Mouse (Mus musculus): Measurements from ENCODE around the gene Gm13691. TPM values are rescaled to one million over a fixed set of nuclear protein-coding genes. Genes with fewer than 3 reads are reported as not detected.
"Not testable (repeated sequence)": the region's sequence is repeated elsewhere in the genome, so short reads cannot be mapped to it uniquely, and the experiment has no call there.

Gm13691 gene
- polyA plus RNA-seq, 1 experiment from 2014 or later: not detected

DNA sequence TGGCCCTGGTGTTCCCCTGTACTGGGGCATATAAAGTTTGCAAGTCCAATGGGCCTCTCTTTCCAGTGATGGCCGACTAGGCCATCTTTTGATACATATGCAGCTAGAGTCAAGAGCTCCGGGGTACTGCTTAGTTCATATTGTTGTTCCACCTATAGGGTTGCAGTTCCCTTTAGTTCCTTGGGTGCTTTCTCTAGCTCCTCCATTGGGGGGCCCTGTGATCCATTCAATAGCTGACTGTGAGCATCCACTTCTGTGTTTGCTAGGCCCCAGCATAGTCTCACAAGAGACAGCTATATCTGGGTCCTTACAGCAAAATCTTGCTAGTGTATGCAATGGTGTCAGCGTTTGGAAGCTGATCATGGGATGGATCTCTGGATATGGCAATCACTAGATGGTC lies 4.2 kb downstream of the Gm13691 start:
- ATAC-seq (ENCODE audit: low read depth); H3K4me3 ChIP-seq (replicated peaks); H3K4me1 ChIP-seq (replicated peaks); H3K9me3 ChIP-seq (replicated peaks); H3K27me3 ChIP-seq; H3K4me2 ChIP-seq; H3K9ac ChIP-seq; DNase-seq; H3K36me3 ChIP-seq; H3K27ac ChIP-seq: not testable (repeated sequence)
- WGBS (ENCODE audit: insufficient replicate concordance): 60% methylated on average over 2 of the region's 3 CpGs

DNA sequence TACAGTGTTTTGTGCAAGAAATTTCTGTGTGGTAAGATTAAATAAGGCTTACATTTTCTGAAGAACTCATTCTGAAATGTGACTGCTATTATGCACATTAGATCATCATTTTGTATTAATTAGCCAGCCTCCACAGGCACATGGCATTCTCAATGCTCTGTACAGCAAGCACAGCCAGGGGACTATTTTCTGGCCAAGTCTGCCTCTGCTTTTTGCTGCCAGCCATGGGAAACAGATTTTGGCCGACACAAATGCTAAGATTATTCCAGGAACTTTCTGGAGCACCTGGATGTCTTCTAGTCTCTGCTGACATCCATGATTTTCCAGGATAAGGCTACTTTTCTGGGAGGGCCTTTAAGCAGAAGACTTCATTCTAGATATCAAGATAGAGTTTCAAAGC lies 18.6 kb downstream of the Gm13691 start:
- H3K27ac ChIP-seq: no peak overlapping the region
- peaks cover 12% of the 10 kb centered on the region for H3K4me1 ChIP-seq (replicated peaks)
- ATAC-seq (ENCODE audit: low read depth) (no peak), DNase-seq (no peak)
- H3K36me3 ChIP-seq: no peaks in the 10 kb centered on the region
- 57% methylated on average over 1 of the region's 1 CpGs for WGBS (ENCODE audit: insufficient replicate concordance)
- H3K4me2 ChIP-seq: no peak overlapping the region
- H3K9me3 ChIP-seq (replicated peaks): no peaks in the 10 kb centered on the region
- H3K27me3 ChIP-seq: no peaks in the 10 kb centered on the region
- H3K9ac ChIP-seq: no peak overlapping the region
- H3K4me3 ChIP-seq (replicated peaks): no peak overlapping the region

DNA sequence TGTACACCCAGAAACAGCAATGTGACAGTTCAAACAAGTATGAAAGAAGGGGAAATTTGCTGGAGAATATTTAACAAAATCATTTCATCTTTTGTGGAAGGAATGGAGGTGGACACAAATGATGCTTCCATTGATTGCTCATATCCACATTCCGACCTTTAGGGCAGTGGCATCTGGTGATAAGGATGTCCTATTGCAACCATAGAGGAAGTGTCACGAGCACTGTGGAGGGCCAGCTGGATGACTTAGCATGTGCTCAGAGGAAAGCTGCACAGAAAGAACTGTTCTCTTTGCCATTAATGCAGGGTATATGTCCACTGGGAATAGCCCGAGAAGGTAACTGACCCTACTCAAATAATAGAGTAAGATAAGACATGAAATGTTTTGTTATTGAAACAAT lies 19.5 kb downstream of the Gm13691 start:
- no peaks in the 10 kb centered on the region for H3K36me3 ChIP-seq
- H3K27me3 ChIP-seq: no peaks in the 10 kb centered on the region
- H3K4me1 ChIP-seq (replicated peaks): peaks cover 12% of the 10 kb centered on the region
- ATAC-seq (ENCODE audit: low read depth) (0 out of 2 replicates have a peak, but pooled peaks have one; percentile 57), DNase-seq (no peak)
- no peak overlapping the region for H3K9ac ChIP-seq
- no peaks in the 10 kb centered on the region for H3K9me3 ChIP-seq (replicated peaks)
- WGBS (ENCODE audit: insufficient replicate concordance): 10% methylated on average over 3 of the region's 3 CpGs
- no peak overlapping the region for H3K4me2 ChIP-seq
- H3K4me3 ChIP-seq (replicated peaks): no peak overlapping the region
- no peak overlapping the region for H3K27ac ChIP-seq

DNA sequence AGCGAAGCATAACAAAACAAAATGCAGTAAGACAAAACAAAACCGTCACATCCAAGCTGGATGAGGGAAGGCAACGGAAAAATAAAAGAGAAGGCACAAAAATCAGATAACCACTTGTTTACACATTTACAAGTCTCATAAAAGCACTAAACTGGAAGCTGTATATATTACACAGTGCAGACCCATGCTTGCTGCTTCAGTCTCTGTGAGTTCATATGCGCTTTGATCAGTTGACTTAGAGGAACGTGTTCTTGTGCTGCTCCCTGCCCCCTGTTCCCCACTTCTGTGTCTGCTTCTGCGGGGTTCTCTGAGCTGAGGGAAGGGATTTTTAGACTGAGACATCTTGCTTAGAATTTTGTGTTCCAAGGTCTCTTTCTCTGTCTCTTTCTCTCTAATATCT lies 24.2 kb downstream of the Gm13691 start:
- DNase-seq: no peak
- H3K27ac ChIP-seq: no peak overlapping the region
- ATAC-seq (ENCODE audit: low read depth): no peak
- H3K4me1 ChIP-seq (replicated peaks): peaks cover 24% of the 10 kb centered on the region
- H3K4me2 ChIP-seq: no peak overlapping the region
- WGBS (ENCODE audit: insufficient replicate concordance): 60% methylated on average over 6 of the region's 6 CpGs
- H3K27me3 ChIP-seq: no peaks in the 10 kb centered on the region
- H3K4me3 ChIP-seq (replicated peaks): no peak overlapping the region
- no peak overlapping the region for H3K9ac ChIP-seq
- no peaks in the 10 kb centered on the region for H3K36me3 ChIP-seq
- H3K9me3 ChIP-seq (replicated peaks): no peaks in the 10 kb centered on the region

DNA sequence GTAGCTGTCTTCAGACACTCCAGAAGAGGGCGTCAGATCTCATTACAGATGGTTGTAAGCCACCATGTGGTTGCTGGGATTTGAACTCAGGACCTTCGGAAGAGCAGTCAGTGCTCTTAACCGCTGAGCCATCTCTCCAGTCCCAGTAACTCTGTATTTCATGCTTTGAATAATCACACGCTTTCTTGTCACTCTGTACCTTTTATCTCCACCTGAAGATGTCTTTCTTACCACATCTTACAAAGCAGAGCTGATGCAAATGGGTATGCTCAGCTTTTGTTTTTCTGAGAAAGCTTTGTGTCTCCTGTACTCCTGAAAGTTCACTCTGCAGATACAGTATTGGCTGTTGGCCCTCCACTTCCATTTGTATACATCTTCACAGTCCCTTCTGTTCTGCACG lies 25.9 kb downstream of the Gm13691 start:
- not testable (repeated sequence) for H3K36me3 ChIP-seq; ATAC-seq (ENCODE audit: low read depth); H3K27me3 ChIP-seq; H3K4me2 ChIP-seq; H3K9ac ChIP-seq; DNase-seq; H3K4me3 ChIP-seq (replicated peaks); H3K27ac ChIP-seq; H3K9me3 ChIP-seq (replicated peaks)
- H3K4me1 ChIP-seq (replicated peaks): peaks cover 20% of the 10 kb centered on the region
- 63% methylated on average over 5 of the region's 5 CpGs for WGBS (ENCODE audit: insufficient replicate concordance)

DNA sequence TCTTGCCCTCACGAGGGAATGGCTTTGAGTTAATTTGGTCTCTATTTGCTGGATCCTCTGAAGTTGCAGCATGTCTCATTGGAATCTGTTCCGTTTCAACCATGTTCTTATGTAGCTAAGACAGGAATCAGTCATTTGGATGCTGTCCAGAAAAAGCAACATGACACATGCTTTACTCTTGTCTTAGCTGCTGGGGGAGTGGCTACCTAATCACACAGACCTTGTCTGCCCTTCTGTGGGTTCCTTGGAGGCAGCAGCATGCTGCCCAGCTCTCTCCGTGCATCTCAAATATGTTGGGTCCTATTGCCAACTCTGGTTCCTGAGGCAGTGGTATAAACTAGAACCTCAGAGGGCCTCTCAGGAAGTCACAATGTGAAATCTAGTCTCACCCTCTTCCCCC lies 28.0 kb downstream of the Gm13691 start:
- no peak overlapping the region for H3K4me3 ChIP-seq (replicated peaks)
- H3K27me3 ChIP-seq: no peaks in the 10 kb centered on the region
- no peak overlapping the region for H3K27ac ChIP-seq
- no peak for DNase-seq
- H3K4me1 ChIP-seq (replicated peaks): peaks cover 23% of the 10 kb centered on the region
- H3K9me3 ChIP-seq (replicated peaks): no peaks in the 10 kb centered on the region
- H3K36me3 ChIP-seq: no peaks in the 10 kb centered on the region
- H3K4me2 ChIP-seq: no peak overlapping the region
- no peak overlapping the region for H3K9ac ChIP-seq
- no peak; the same call in 1 of the 2 replicates for ATAC-seq (ENCODE audit: low read depth)
- 41% methylated on average over 3 of the region's 3 CpGs for WGBS (ENCODE audit: insufficient replicate concordance)

DNA sequence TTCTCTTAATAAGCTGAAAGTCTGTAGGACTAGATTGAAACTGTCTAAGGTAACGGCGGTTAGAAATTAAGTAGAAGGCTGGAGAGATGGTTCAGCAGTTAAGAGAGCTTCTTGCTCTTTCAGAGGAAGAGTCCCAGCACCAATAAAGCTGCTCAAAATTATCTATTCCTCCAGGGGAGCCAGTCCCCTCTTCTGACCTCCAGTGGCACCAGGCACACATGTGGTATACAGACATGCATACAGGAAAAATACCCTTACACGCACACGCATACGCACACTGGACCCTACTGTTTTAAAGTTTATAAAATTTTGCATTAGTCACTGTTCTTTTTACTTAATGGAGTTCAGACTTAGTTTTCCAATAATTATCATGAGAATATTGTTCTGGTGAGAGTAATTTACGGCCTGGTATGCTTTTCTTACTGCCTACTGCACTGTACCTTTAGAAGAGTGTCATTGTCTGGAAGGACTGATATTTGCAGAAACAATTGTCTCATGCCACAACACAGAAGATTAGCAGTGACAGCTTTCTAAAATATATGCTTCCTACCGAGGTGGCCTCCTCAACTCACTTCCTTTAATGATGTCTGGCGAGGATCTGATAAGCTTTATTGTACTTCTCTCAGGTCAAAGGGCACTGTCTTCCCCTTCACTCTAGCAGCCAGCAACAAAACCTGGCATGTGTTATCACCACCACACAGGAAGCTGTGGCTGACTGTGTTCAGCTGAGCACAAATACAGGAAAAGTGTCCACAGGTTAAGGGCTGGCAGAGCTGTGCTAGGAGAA lies 29.4 kb downstream of the Gm13691 start:
- no peak overlapping the region for H3K9ac ChIP-seq
- H3K36me3 ChIP-seq: no peaks in the 10 kb centered on the region
- DNase-seq (peak; percentile 11), ATAC-seq (ENCODE audit: low read depth) (peak; percentile 81)
- H3K27ac ChIP-seq: peak overlapping the region; percentile 56
- no peak overlapping the region for H3K4me3 ChIP-seq (replicated peaks)
- H3K4me1 ChIP-seq (replicated peaks): peaks cover 23% of the 10 kb centered on the region
- WGBS (ENCODE audit: insufficient replicate concordance): 21% methylated on average over 8 of the region's 8 CpGs
- H3K4me2 ChIP-seq: no peak overlapping the region
- H3K27me3 ChIP-seq: no peaks in the 10 kb centered on the region
- no peaks in the 10 kb centered on the region for H3K9me3 ChIP-seq (replicated peaks)

DNA sequence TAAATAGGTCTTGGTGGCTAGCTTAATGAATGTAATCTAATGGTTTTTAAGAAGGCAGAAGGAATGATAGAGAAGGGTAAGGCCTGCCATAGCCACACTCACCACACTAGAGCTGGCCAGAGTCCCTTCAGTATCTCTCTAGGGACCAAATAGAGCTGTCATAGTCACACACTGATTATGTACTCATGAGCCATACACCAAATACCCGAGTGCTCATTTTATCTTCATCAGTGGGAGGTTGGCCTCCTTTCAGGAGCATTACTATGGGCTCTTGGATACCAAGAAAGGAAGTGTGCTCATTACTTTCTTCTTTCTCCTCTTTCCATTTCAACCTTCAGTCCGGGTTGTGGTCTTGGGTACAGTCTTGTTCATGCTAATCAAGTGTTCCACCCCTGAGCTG lies 31.6 kb downstream of the Gm13691 start:
- no peak overlapping the region for H3K27ac ChIP-seq
- 44% methylated on average over 2 of the region's 2 CpGs for WGBS (ENCODE audit: insufficient replicate concordance)
- ATAC-seq (ENCODE audit: low read depth) (no peak), DNase-seq (no peak)
- H3K9ac ChIP-seq: no peak overlapping the region
- H3K9me3 ChIP-seq (replicated peaks): no peaks in the 10 kb centered on the region
- peaks cover 23% of the 10 kb centered on the region for H3K4me1 ChIP-seq (replicated peaks)
- no peaks in the 10 kb centered on the region for H3K27me3 ChIP-seq
- H3K36me3 ChIP-seq: no peaks in the 10 kb centered on the region
- no peak overlapping the region for H3K4me3 ChIP-seq (replicated peaks)
- no peak overlapping the region for H3K4me2 ChIP-seq

DNA sequence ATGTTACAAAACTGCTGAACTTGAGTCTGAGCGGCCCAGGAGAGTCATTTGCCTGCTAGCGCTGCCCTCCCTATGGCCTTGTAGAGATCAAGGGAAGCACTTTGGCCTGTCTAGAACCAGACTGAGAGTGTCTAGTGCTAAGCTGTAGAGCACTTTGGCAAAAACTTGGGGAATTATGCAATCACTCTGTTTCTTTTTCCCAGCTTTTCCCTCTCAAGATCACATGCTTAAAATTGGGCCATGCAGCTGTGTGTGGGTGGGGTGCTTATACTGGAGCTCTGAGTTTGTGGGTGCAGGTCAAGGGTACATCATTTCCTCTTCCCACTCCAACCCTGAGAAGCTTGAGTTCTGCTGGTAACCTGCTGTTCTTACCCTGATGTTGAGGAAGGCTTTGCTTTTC lies 32.6 kb downstream of the Gm13691 start:
- Histone ChIP-seq H3K36me3 (no peaks in the 10 kb centered on the region), H3K4me3 (replicated peaks) (no peak overlapping the region), H3K9me3 (replicated peaks) (no peaks in the 10 kb centered on the region), H3K27ac (no peak overlapping the region), H3K9ac (no peak overlapping the region), H3K27me3 (no peaks in the 10 kb centered on the region), H3K4me1 (replicated peaks) (peaks cover 23% of the 10 kb centered on the region), H3K4me2 (no peak overlapping the region)
- no peak for DNase-seq
- WGBS (ENCODE audit: insufficient replicate concordance): 82% methylated on average over 2 of the region's 2 CpGs
- ATAC-seq (ENCODE audit: low read depth): no peak

DNA sequence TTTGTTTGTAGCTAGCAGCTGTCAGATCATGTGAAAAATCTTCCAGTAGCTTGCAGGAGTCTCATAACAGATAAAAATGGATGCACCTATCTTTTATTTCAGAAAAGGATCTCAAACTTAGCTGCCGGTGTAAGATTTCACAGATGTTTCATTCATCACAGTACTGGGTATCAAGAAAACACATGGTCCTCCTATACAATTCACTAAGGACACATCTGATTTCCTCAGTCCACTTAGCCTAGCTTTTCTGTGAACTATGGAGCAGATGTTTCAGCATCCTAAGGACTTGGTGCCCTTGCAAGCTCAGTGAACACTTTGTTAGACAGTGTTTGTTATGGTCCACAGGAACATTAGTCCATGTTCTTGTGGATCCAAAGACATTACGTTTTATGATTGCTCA lies 33.0 kb downstream of the Gm13691 start:
- Histone ChIP-seq H3K9ac (no peak overlapping the region), H3K36me3 (no peaks in the 10 kb centered on the region), H3K27me3 (no peaks in the 10 kb centered on the region), H3K27ac (no peak overlapping the region), H3K4me3 (replicated peaks) (no peak overlapping the region), H3K4me2 (no peak overlapping the region), H3K4me1 (replicated peaks) (peaks cover 18% of the 10 kb centered on the region), H3K9me3 (replicated peaks) (no peaks in the 10 kb centered on the region)
- no peak for ATAC-seq (ENCODE audit: low read depth)
- WGBS (ENCODE audit: insufficient replicate concordance): 65% methylated on average over 2 of the region's 2 CpGs
- DNase-seq: no peak

DNA sequence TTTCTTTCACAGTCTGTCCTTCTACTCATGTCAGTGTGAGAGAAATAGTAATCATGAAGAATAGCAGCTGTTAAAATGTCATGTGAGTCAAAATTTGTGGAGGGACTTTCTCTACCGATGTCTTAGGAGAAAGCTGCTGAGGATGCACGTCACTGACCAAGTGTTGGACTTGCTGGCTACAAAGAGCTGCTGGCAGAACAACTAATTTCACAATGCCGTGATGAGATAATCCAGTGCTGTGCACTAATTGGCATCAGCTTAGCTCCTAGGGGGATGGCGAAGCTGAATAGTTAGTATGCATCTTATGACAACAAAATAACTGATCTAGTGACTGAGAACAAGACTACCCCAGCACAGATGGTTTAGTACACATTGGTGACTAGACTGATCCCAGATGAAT lies 34.9 kb downstream of the Gm13691 start:
- DNase-seq: no peak
- no peak overlapping the region for H3K9ac ChIP-seq
- 0 out of 2 replicates have a peak, but pooled peaks cover 3% of the 10 kb centered on the region for H3K4me1 ChIP-seq (replicated peaks)
- no peaks in the 10 kb centered on the region for H3K27me3 ChIP-seq
- ATAC-seq (ENCODE audit: low read depth): no peak
- H3K4me2 ChIP-seq: no peak overlapping the region
- H3K9me3 ChIP-seq (replicated peaks): no peaks in the 10 kb centered on the region
- no peaks in the 10 kb centered on the region for H3K36me3 ChIP-seq
- no peak overlapping the region for H3K4me3 ChIP-seq (replicated peaks)
- H3K27ac ChIP-seq: no peak overlapping the region
- 72% methylated on average over 4 of the region's 4 CpGs for WGBS (ENCODE audit: insufficient replicate concordance)

DNA sequence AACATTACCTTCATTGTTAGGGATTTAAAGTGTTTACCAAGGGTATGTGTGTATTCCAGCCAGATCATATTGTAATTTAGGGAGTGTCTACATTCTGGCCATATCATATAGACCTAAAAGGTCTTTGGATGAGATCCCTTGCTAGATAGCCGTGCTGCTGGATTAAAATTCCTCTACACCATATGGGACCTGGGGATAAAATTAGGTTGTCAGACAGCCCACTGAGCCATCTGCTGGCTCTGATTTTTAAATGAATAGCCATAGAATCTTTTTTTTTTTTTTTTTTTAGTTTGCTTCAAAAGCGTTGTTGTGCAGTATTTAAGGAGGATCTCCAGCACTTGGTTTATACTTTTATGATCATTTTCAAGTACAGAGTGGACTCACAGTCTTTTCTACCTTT lies 42.2 kb downstream of the Gm13691 start:
- no peak for ATAC-seq (ENCODE audit: low read depth)
- 79% methylated on average over 2 of the region's 2 CpGs for WGBS (ENCODE audit: insufficient replicate concordance)

More for the DNA sequence above, 42.2 kb downstream of the Gm13691 start:
- no peaks in the 10 kb centered on the region for H3K9me3 ChIP-seq (replicated peaks)
- no peak for DNase-seq
- H3K9ac ChIP-seq: no peak overlapping the region
- H3K36me3 ChIP-seq: no peaks in the 10 kb centered on the region
- H3K4me1 ChIP-seq (replicated peaks): no peaks in the 10 kb centered on the region
- no peak overlapping the region for H3K4me2 ChIP-seq
- no peak overlapping the region for H3K27ac ChIP-seq
- no peak overlapping the region for H3K4me3 ChIP-seq (replicated peaks)
- no peaks in the 10 kb centered on the region for H3K27me3 ChIP-seq

Measured in liver, embryonic 13.5 days (tissue).